Mouse (Mus musculus) heart, adult 2 months (tissue): ENCODE data around the gene Tbc1d32. TPM values are rescaled to one million over a fixed set of nuclear protein-coding genes. Genes with fewer than 3 reads are reported as not detected.

Experiments
- DNase-seq, 2 experiments: peaks; one replicate each; pipeline ENCODE4 v3.0.0; 2021
- H3K27ac ChIP-seq: fragments of 200-600 bp; 2 replicates; pipeline ENCODE4 v1.8.1; 2022
- H3K27me3 ChIP-seq: fragments of 200-500 bp; 2 replicates; pipeline ENCODE4 v1.6.1; 2012; ENCODE audit warnings: mild to moderate bottlenecking, low read length, inconsistent platforms, mixed read lengths; ENCODE audit not compliant: control insufficient read depth, insufficient read depth
- H3K36me3 ChIP-seq: fragments of 200-500 bp; 2 replicates; pipeline ENCODE4 v1.6.1; 2012; ENCODE audit warnings: low read length, inconsistent platforms; ENCODE audit not compliant: control insufficient read depth, insufficient read depth
- H3K4me1 ChIP-seq: fragments of 200-500 bp; 2 replicates; pipeline ENCODE4 v1.6.1; 2011; ENCODE audit warnings: low read length; ENCODE audit not compliant: control insufficient read depth, insufficient read depth
- H3K4me3 ChIP-seq: fragments of 200-600 bp; 2 replicates; pipeline ENCODE4 v1.8.1; 2022
- H3K79me2 ChIP-seq: fragments of 200-500 bp; replicated peaks from 2 replicates; pipeline ENCODE4 v1.6.1; 2012; ENCODE audit warnings: mild to moderate bottlenecking, inconsistent platforms, low read length, moderate library complexity, mixed read lengths; ENCODE audit not compliant: control insufficient read depth, insufficient read depth
- H3K9ac ChIP-seq: fragments of 200-500 bp; 2 replicates; pipeline ENCODE4 v1.6.1; 2012; ENCODE audit warnings: low read depth, mild to moderate bottlenecking, control low read depth, inconsistent platforms, low read length, mixed read lengths
- CTCF ChIP-seq: fragments of 200-600 bp; IDR thresholded peaks from 2 replicates; pipeline ENCODE4 v1.8.1; 2022; ENCODE audit warnings: antibody characterized with exemption, mild to moderate bottlenecking, moderate library complexity
- EP300 ChIP-seq: fragments of 200-500 bp; IDR thresholded peaks from 2 replicates; pipeline ENCODE4 v1.6.1; 2011; ENCODE audit warnings: low read depth, low read length, control low read depth; ENCODE audit not compliant: insufficient read depth
- POLR2A ChIP-seq: fragments of 200-500 bp; IDR thresholded peaks from 2 replicates; pipeline ENCODE4 v1.6.1; 2011; ENCODE audit warnings: mild to moderate bottlenecking, low read depth, low read length, control low read depth; ENCODE audit not compliant: insufficient read depth
- WGBS: fragments of 180-500 bp; shearing (Covaris S2); methylation state at CpG from one replicate; pipeline ENCODE4 v1.1.7; 2018; 5-methylcytosine and 5-hydroxymethylcytosine counted together
- intact Hi-C: fragments of 180-260 bp; cut with DNase I; formaldehyde crosslinking; loops from one replicate; pipeline ENCODE4 v1.15.1; 2025
- polyA plus RNA-seq: library from polyadenylated mRNA; depleted of rRNA; stranded (reverse); fragments of >200 nt; gene quantifications from 2 replicates; pipeline ENCODE4 v1.2.3, GENCODE M21; 2012; rRNA removed
- total RNA-seq, 2 experiments: library from RNA; stranded (reverse); gene quantifications; 2 replicates each; pipeline ENCODE4 v1.2.3; 2021

Gene Tbc1d32
- total and polyA plus RNA-seq, 3 experiments = 0.92 to 4.0 (median 3.7) TPM

GRCm38 (mm10) chr10:56061238-56061830, 167.2 kb downstream of the Tbc1d32 start:
- Histone ChIP-seq H3K4me1 (no peaks in the 10 kb centered on the region), H3K4me3 (no peak overlapping the region), H3K9ac (no peak overlapping the region), H3K27ac (no peak overlapping the region), H3K36me3 (no peaks in the 10 kb centered on the region), H3K79me2 (no peaks in the 10 kb centered on the region), H3K27me3 (no peaks in the 10 kb centered on the region)
- no peak for TF ChIP-seq CTCF
- no peak for TF ChIP-seq POLR2A
- no peak for TF ChIP-seq EP300
- no peak for DNase-seq
- intact Hi-C loops = no loop called here
- WGBS = 85% methylated on average over 2 of the region's 2 CpGs

GRCm38 (mm10) chr10:56058979-56059422, 169.5 kb downstream of the Tbc1d32 start:
- intact Hi-C loops = no loop called here
- H3K27ac ChIP-seq = no peak overlapping the region
- 80% methylated on average over 3 of the region's 3 CpGs for WGBS

GRCm38 (mm10) chr10:56025400-56025799, 203.1 kb downstream of the Tbc1d32 start:
- Histone ChIP-seq H3K4me3 (no peak overlapping the region), H3K36me3 (no peaks in the 10 kb centered on the region), H3K27me3 (no peaks in the 10 kb centered on the region), H3K79me2 (no peaks in the 10 kb centered on the region), H3K27ac (no peak overlapping the region), H3K9ac (no peak overlapping the region), H3K4me1 (no peaks in the 10 kb centered on the region)
- TF ChIP-seq POLR2A (no peak), EP300 (no peak), CTCF (no peak)
- intact Hi-C loops = no loop called here
- no peak for DNase-seq

More at GRCm38 (mm10) chr10:56058979-56059422, 169.5 kb downstream of the Tbc1d32 start:
- H3K27me3 ChIP-seq = no peaks in the 10 kb centered on the region
- no peaks in the 10 kb centered on the region for H3K36me3 ChIP-seq
- no peak for DNase-seq
- H3K9ac ChIP-seq = no peak overlapping the region
- no peaks in the 10 kb centered on the region for H3K4me1 ChIP-seq
- H3K4me3 ChIP-seq = no peak overlapping the region
- no peak for TF ChIP-seq POLR2A
- no peaks in the 10 kb centered on the region for H3K79me2 ChIP-seq

- H3K27ac ChIP-seq = no peak overlapping the region
- H3K36me3 ChIP-seq = no peaks in the 10 kb centered on the region
- no peaks in the 10 kb centered on the region for H3K27me3 ChIP-seq
- TF ChIP-seq CTCF = no peak
- no peak for TF ChIP-seq EP300
- no peak for TF ChIP-seq POLR2A
- no peaks in the 10 kb centered on the region for H3K4me1 ChIP-seq
- DNase-seq = no peak
- 83% methylated on average over 2 of the region's 2 CpGs for WGBS
- H3K79me2 ChIP-seq = no peaks in the 10 kb centered on the region
- intact Hi-C loops = no loop called here
- H3K9ac ChIP-seq = no peak overlapping the region
- no peak overlapping the region for H3K4me3 ChIP-seq
Measured at GRCm38 (mm10) chr10:56024579-56024978, 203.9 kb downstream of the Tbc1d32 start.

GRCm38 (mm10) chr10:55979898-55980521, 248.5 kb downstream of the Tbc1d32 start:
- Histone ChIP-seq H3K4me1 (no peaks in the 10 kb centered on the region), H3K9ac (no peak overlapping the region), H3K79me2 (no peaks in the 10 kb centered on the region), H3K36me3 (no peaks in the 10 kb centered on the region), H3K27ac (no peak overlapping the region), H3K4me3 (no peak overlapping the region), H3K27me3 (no peaks in the 10 kb centered on the region)
- 22% methylated on average over 2 of the region's 2 CpGs for WGBS
- TF ChIP-seq CTCF = peak; percentile 82
- TF ChIP-seq EP300 = no peak
- intact Hi-C loops = no loop called here
- DNase-seq = no peak

GRCm38 (mm10) chr10:55978001-55978400, 250.5 kb downstream of the Tbc1d32 start:
- Histone ChIP-seq H3K27ac (no peak overlapping the region), H3K36me3 (no peaks in the 10 kb centered on the region), H3K79me2 (no peaks in the 10 kb centered on the region), H3K27me3 (no peaks in the 10 kb centered on the region), H3K4me3 (no peak overlapping the region), H3K9ac (no peak overlapping the region), H3K4me1 (no peaks in the 10 kb centered on the region)
- intact Hi-C loops = no loop called here
- whole genome bisulfite sequencing = 71% methylated on average over 7 of the region's 7 CpGs
- no peak for DNase-seq
- TF ChIP-seq POLR2A (no peak), CTCF (no peak), EP300 (no peak)

Other genes with a start within 250 kb of the Tbc1d32 start
- gene Msl3l2, start 121.8 kb downstream of the Tbc1d32 start, total RNA-seq = 1 to 10 TPM; 1.9 to 2.4 TPM
- gene Msl3l2, start 121.8 kb downstream of the Tbc1d32 start, polyA plus RNA-seq = 0.94 and 1.4 TPM in 2 replicates
- 100 to 1,000 TPM; 359 to 429 TPM for gene Gja1, start 148.6 kb upstream of the Tbc1d32 start, total RNA-seq
- 156 and 205 TPM in 2 replicates for gene Gja1, start 148.6 kb upstream of the Tbc1d32 start, polyA plus RNA-seq